Mouse (Mus musculus): ENCODE measurements around the gene Gadd45b. TPM values are rescaled to one million over a fixed set of nuclear protein-coding genes. Genes with fewer than 3 reads are reported as not detected.

The Gadd45b gene
- total and polyA plus RNA-seq, 3 experiments, result 10.1 to 13.3 TPM; not detected in 1

DNA sequence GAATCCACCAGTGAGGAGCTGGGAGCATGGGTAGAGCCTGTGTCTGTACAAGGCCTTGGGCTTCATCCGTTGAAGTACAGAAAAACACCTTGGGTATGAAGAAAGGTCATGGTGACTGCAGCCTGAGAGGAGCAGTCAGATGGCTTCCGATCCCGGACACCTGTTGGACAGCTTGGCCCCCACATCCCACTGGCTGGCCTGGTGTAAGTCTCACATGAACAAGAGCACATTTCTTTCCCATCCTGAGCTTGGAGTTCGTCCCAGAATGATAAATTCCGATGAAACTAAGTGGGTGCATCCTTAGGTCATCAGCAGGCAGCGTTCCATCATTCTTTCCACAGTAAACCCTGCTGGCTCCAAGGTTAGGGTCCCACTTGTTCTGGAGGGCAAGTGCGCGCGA, 13.8 kb downstream of the Gadd45b start:
- H3K36me3 ChIP-seq (ENCODE audit: control insufficient read depth in 1 of 2, insufficient read depth in 2 of 2, low read length in 2 of 2), result peaks cover 0 to 7% of the 10 kb centered on the region in 2 experiments; a peak in 1 of 4 replicates
- H3K27ac ChIP-seq (ENCODE audit: control insufficient read depth, low read depth, low read length), result no peak overlapping the region
- H3K27me3 ChIP-seq (ENCODE audit: control insufficient read depth in 1 of 2, insufficient read depth in 2 of 2, low read length in 2 of 2), result no peaks in the 10 kb centered on the region
- no peak overlapping the region for H3K9ac ChIP-seq (ENCODE audit: control insufficient read depth, low read depth, low read length, poor library complexity, severe bottlenecking)
- H3K79me2 ChIP-seq (ENCODE audit: control insufficient read depth, insufficient read depth, low read length, poor library complexity), result no peaks in the 10 kb centered on the region
- peaks cover 2 to 18% of the 10 kb centered on the region in 2 experiments; a peak in 3 of 4 replicates for H3K4me1 ChIP-seq (ENCODE audit: control insufficient read depth in 1 of 2, insufficient read depth in 2 of 2, low read length in 2 of 2)
- TF ChIP-seq MAFK (IDR thresholded peaks at IDR 0.05; ENCODE audit: borderline replicate concordance, low read depth, low read length), result no peak
- no peak for TF ChIP-seq POLR2A (IDR thresholded peaks at IDR 0.05; ENCODE audit: control insufficient read depth in 1 of 2, insufficient read depth in 1 of 2, low read depth in 1 of 2, low read length in 2 of 2, poor library complexity in 1 of 2)
- TF ChIP-seq TBP (IDR thresholded peaks at IDR 0.05; ENCODE audit: low read depth, low read length), result no peak
- TF ChIP-seq UBTF (IDR thresholded peaks at IDR 0.05; ENCODE audit: borderline replicate concordance, insufficient read depth, low read depth, low read length), result no peak
- no peak for TF ChIP-seq ZKSCAN1 (IDR thresholded peaks at IDR 0.05; ENCODE audit: low read depth, low read length)
- TF ChIP-seq USF2 (IDR thresholded peaks at IDR 0.05; ENCODE audit: borderline replicate concordance in 1 of 2, insufficient read depth in 1 of 2, low read depth in 1 of 2, low read length in 2 of 2), result no peak
- TF ChIP-seq ETS1 (IDR thresholded peaks at IDR 0.05; ENCODE audit: low read depth, low read length), result no peak
- no peak for TF ChIP-seq NRF1 (IDR thresholded peaks at IDR 0.05; ENCODE audit: insufficient read depth, low read depth, low read length, poor library complexity, severe bottlenecking)
- TF ChIP-seq CHD1 (IDR thresholded peaks at IDR 0.05; ENCODE audit: low read depth, low read length), result no peak
- TF ChIP-seq BHLHE40 (IDR thresholded peaks at IDR 0.05; ENCODE audit: borderline replicate concordance, low read depth, low read length), result no peak
- TF ChIP-seq ZC3H11A (IDR thresholded peaks at IDR 0.05; ENCODE audit: low read depth, low read length), result no peak
- TF ChIP-seq ZMIZ1 (IDR thresholded peaks at IDR 0.05; ENCODE audit: low read depth, low read length), result no peak
- TF ChIP-seq MYC (IDR thresholded peaks at IDR 0.05; ENCODE audit: low read depth, low read length), result no peak
- TF ChIP-seq MXI1 (IDR thresholded peaks at IDR 0.05; ENCODE audit: low read depth, low read length), result no peak
- TF ChIP-seq E2F4 (IDR thresholded peaks at IDR 0.05; ENCODE audit: borderline replicate concordance, low read depth, low read length), result no peak
- TF ChIP-seq ELF1 (IDR thresholded peaks at IDR 0.05; ENCODE audit: low read depth, low read length), result no peak
- TF ChIP-seq ZNF384 (IDR thresholded peaks at IDR 0.05; ENCODE audit: low read depth, low read length), result no peak
- TF ChIP-seq USF1 (IDR thresholded peaks at IDR 0.05; ENCODE audit: low read depth, low read length), result no peak
- no peak for TF ChIP-seq POLR2AphosphoS2 (IDR thresholded peaks at IDR 0.05; ENCODE audit: low read length)
- no peak for DNase-seq (ENCODE audit: low read depth, low spot score)
- no peaks in the 10 kb centered on the region for H3K9me3 ChIP-seq (replicated peaks; ENCODE audit: insufficient read depth, low read length)
- H3K4me3 ChIP-seq (ENCODE audit: control insufficient read depth in 1 of 2, insufficient read depth in 1 of 2, low read depth in 2 of 2, low read length in 2 of 2), result no peak overlapping the region

DNA sequence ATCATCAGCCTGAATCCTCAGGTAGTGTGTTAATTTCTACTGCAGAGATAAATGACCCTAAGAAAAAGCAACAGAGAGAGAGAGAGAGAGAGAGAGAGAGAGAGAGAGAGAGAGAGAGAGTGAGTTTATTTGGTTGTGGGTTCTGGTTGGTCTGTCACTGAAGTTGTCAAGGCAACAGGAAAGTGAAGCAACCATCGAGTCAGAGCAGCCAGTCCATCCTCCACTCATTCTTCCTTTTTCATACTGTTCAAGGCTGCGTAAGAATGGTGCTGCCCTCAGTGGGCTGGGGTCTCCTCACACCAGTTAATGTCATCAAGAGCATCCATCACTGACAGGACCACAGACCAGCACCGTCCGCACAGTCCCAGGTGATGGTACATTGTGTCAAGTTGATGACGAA, 14.4 kb downstream of the Gadd45b start:
- Histone ChIP-seq H3K4me1 (ENCODE audit: control insufficient read depth in 1 of 2, insufficient read depth in 2 of 2, low read length in 2 of 2) (peaks cover 7 to 22% of the 10 kb centered on the region in 2 experiments; a peak in 3 of 4 replicates), H3K4me3 (ENCODE audit: control insufficient read depth in 1 of 2, insufficient read depth in 1 of 2, low read depth in 2 of 2, low read length in 2 of 2) (no peak overlapping the region), H3K27ac (ENCODE audit: control insufficient read depth, low read depth, low read length) (no peak overlapping the region), H3K9me3 (replicated peaks; ENCODE audit: insufficient read depth, low read length) (no peaks in the 10 kb centered on the region), H3K79me2 (ENCODE audit: control insufficient read depth, insufficient read depth, low read length, poor library complexity) (no peaks in the 10 kb centered on the region), H3K27me3 (ENCODE audit: control insufficient read depth in 1 of 2, insufficient read depth in 2 of 2, low read length in 2 of 2) (no peaks in the 10 kb centered on the region), H3K9ac (ENCODE audit: control insufficient read depth, low read depth, low read length, poor library complexity, severe bottlenecking) (no peak overlapping the region), H3K36me3 (ENCODE audit: control insufficient read depth in 1 of 2, insufficient read depth in 2 of 2, low read length in 2 of 2) (peaks cover 0 to 10% of the 10 kb centered on the region in 2 experiments; a peak in 1 of 4 replicates)
- TF ChIP-seq SIN3A (IDR thresholded peaks at IDR 0.05; ENCODE audit: low read length) (no peak), USF1 (IDR thresholded peaks at IDR 0.05; ENCODE audit: low read depth, low read length) (no peak), POLR2AphosphoS5 (IDR thresholded peaks at IDR 0.05; ENCODE audit: borderline replicate concordance, low read depth, low read length) (no peak), RAD21 (IDR thresholded peaks at IDR 0.05; ENCODE audit: low read depth, low read length) (no peak), EP300 (IDR thresholded peaks at IDR 0.05; ENCODE audit: low read depth in 1 of 2, low read length in 2 of 2) (no peak), ETS1 (IDR thresholded peaks at IDR 0.05; ENCODE audit: low read depth, low read length) (no peak), ZKSCAN1 (IDR thresholded peaks at IDR 0.05; ENCODE audit: low read depth, low read length) (no peak), HCFC1 (IDR thresholded peaks at IDR 0.05; ENCODE audit: low read depth, low read length) (no peak)
- DNase-seq (ENCODE audit: low read depth, low spot score), result no peak
